26 mouse cellular contexts compared by ENCODE assay signal in the genomic region with DNA sequence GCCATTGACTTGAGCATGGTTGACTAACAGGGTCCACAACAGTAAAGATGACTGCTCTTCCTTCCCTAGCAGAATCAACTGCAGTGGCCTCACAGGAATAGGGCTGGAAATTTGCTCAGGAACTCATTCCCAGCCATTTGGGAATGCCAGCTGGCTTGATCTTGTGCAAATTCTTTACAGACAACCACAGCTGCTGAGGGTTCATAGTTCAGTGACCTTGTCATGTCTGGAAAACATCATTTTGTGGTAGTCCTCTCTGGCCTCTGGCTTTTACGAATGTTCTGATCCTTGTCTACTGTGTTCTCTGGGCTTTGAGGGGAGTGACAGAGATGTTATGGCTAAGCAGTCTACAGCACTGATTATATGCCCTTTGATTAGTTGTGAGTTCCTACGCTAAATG.
DNase-seq lines count a peak whose midpoint lies in the region; ATAC-seq lines count a peak whose summit lies in the region.
"Had no signal": no experiment of that assay in that cellular context is flagged by ENCODE, and none has a peak within 500 bp of the region (broad histone marks: within the 10 kb centered on the region; RNA-seq: fewer than 3 reads in every experiment).

No protein-coding gene starts in this region.

- H3K27me3 ChIP-seq in embryonic facial prominence, embryonic 10.5 days (replicated peaks; ENCODE audit: low read depth, poor library complexity, severe bottlenecking), result no peaks in the 10 kb centered on the region
- no peaks in the 10 kb centered on the region for H3K27me3 ChIP-seq in hindbrain, embryonic 12.5 days
- no peaks in the 10 kb centered on the region for H3K27me3 ChIP-seq in hindbrain, embryonic 14.5 days (ENCODE audit: control insufficient read depth, insufficient read depth, low read length)
- H3K27me3 ChIP-seq: forebrain, embryonic 13.5 days; megakaryocyte, embryonic 14.5 days; midbrain, embryonic 15.5 days; neural tube, embryonic 13.5 days; Patski had no signal

- H3K9ac ChIP-seq in hindbrain, embryonic 12.5 days, result no peak overlapping the region
- H3K9ac ChIP-seq in hindbrain, embryonic 14.5 days, result no peak overlapping the region
- H3K9ac ChIP-seq: forebrain, embryonic 13.5 days; liver, postnatal 0 days; midbrain, embryonic 15.5 days; neural tube, embryonic 13.5 days had no signal

- no peak overlapping the region for H3K4me3 ChIP-seq in embryonic facial prominence, embryonic 10.5 days
- no peak overlapping the region for H3K4me3 ChIP-seq in hindbrain, embryonic 12.5 days
- H3K4me3 ChIP-seq in hindbrain, embryonic 14.5 days (replicated peaks; ENCODE audit: low read length), result no peak overlapping the region
- H3K4me3 ChIP-seq: forebrain, embryonic 13.5 days; heart, adult 2 months; limb, embryonic 10.5 days; megakaryocyte, embryonic 14.5 days; midbrain, embryonic 15.5 days; neural tube, embryonic 13.5 days had no signal

- H3K9me3 ChIP-seq in embryonic facial prominence, embryonic 10.5 days, result no peaks in the 10 kb centered on the region
- H3K9me3 ChIP-seq in hindbrain, embryonic 12.5 days (replicated peaks), result no peaks in the 10 kb centered on the region
- H3K9me3 ChIP-seq in hindbrain, embryonic 14.5 days (ENCODE audit: control insufficient read depth, low read length), result no peaks in the 10 kb centered on the region
- H3K9me3 ChIP-seq: forebrain, embryonic 13.5 days; limb, embryonic 10.5 days; megakaryocyte, embryonic 14.5 days; midbrain, embryonic 15.5 days; neural tube, embryonic 13.5 days had no signal

- DNase-seq in heart, adult 18-20 months, result peak; percentile 2 to 8
- DNase-seq in heart, adult 11 months, result no peak
- DNase-seq in kidney, postnatal 25 days, result peak; percentile 11 to 22
- no peak for DNase-seq in kidney, adult 18-20 months
- DNase-seq in Muller cell, postnatal 12 days (ENCODE audit: inconsistent ontology term), result peak; percentile 61
- DNase-seq in embryonic facial prominence, embryonic 10.5 days (ENCODE audit: low spot score), result peak; percentile 9
- DNase-seq in hindbrain, embryonic 14.5 days (ENCODE audit: low spot score), result no peak
- DNase-seq: adrenal gland, adult 2 months; cerebellum, adult 11 months; cerebellum, adult 9-11 months; heart, adult 2 months; heart, postnatal 36 days; liver; liver, postnatal 0 days; lung, postnatal 14 days; right cerebral cortex, postnatal 14 days; spleen, adult 18-20 months had no signal

- H3K4me1 ChIP-seq in embryonic facial prominence, embryonic 10.5 days, result no peaks in the 10 kb centered on the region
- H3K4me1 ChIP-seq in hindbrain, embryonic 12.5 days, result no peaks in the 10 kb centered on the region
- no peaks in the 10 kb centered on the region for H3K4me1 ChIP-seq in hindbrain, embryonic 14.5 days (replicated peaks; ENCODE audit: control insufficient read depth, insufficient read depth, low read length)
- H3K4me1 ChIP-seq: forebrain, embryonic 13.5 days; limb, embryonic 10.5 days; megakaryocyte, embryonic 14.5 days; midbrain, embryonic 15.5 days; neural tube, embryonic 13.5 days had no signal

- no peaks in the 10 kb centered on the region for H3K36me3 ChIP-seq in embryonic facial prominence, embryonic 10.5 days (replicated peaks)
- no peaks in the 10 kb centered on the region for H3K36me3 ChIP-seq in hindbrain, embryonic 12.5 days
- H3K36me3 ChIP-seq in hindbrain, embryonic 14.5 days (replicated peaks; ENCODE audit: control insufficient read depth, insufficient read depth), result no peaks in the 10 kb centered on the region
- H3K36me3 ChIP-seq: limb, embryonic 10.5 days; midbrain, embryonic 15.5 days; neural tube, embryonic 13.5 days had no signal

- H3K27ac ChIP-seq in embryonic facial prominence, embryonic 10.5 days (replicated peaks), result no peak overlapping the region
- no peak overlapping the region for H3K27ac ChIP-seq in hindbrain, embryonic 12.5 days
- H3K27ac ChIP-seq in hindbrain, embryonic 14.5 days, result no peak overlapping the region
- H3K27ac ChIP-seq: forebrain, embryonic 13.5 days; heart, adult 2 months; hindbrain, postnatal 0 days; limb, embryonic 10.5 days; midbrain, embryonic 15.5 days; neural tube, embryonic 13.5 days had no signal

- 69% methylated on average over 2 of the region's 2 CpGs for WGBS in embryonic facial prominence, embryonic 10.5 days
- WGBS in hindbrain, embryonic 12.5 days, result 76% methylated on average over 2 of the region's 2 CpGs
- WGBS in hindbrain, embryonic 14.5 days, result 85% methylated on average over 2 of the region's 2 CpGs

- ATAC-seq in hindbrain, embryonic 12.5 days (ENCODE audit: low FRiP score), result no peak
- no peak for ATAC-seq in hindbrain, embryonic 14.5 days (ENCODE audit: low FRiP score)
- ATAC-seq: forebrain, embryonic 13.5 days; hindbrain, postnatal 0 days; intestine, embryonic 16.5 days; liver, postnatal 0 days; midbrain, embryonic 15.5 days; Patski had no signal

- H3K4me2 ChIP-seq in hindbrain, embryonic 12.5 days (replicated peaks), result no peak overlapping the region
- no peak overlapping the region for H3K4me2 ChIP-seq in hindbrain, embryonic 14.5 days (replicated peaks)
- H3K4me2 ChIP-seq: forebrain, embryonic 13.5 days; midbrain, embryonic 15.5 days; neural tube, embryonic 13.5 days had no signal

Comparison
In these comparisons a context has a peak if more than half of its experiments do, and no peak if none do; other contexts are left out.
1. DNase-seq: peak in heart, adult 18-20 months (2 of 2), kidney, postnatal 25 days (2 of 2), Muller cell, postnatal 12 days (single experiment) and embryonic facial prominence, embryonic 10.5 days (single experiment); none in heart, adult 11 months (single experiment), kidney, adult 18-20 months (single experiment) and hindbrain, embryonic 14.5 days (single experiment).